Mouse (Mus musculus) CH12.LX (cell line): ENCODE results near the gene Sumo2.

Source experiments
- CTCF ChIP-seq, 2 experiments: IDR thresholded peaks in 1 of 2; conservative IDR thresholded peaks in 1 of 2; 2 replicates each; pipeline ENCODE4 v1.5.1; 2011 to 2012; ENCODE audit warnings: low read depth in 2 of 2, low read length in 2 of 2, improper control_type of control experiment in 1 of 2, inconsistent platforms in 1 of 2, mild to moderate bottlenecking in 1 of 2, moderate library complexity in 1 of 2
- EP300 ChIP-seq: IDR thresholded peaks from 2 replicates; pipeline ENCODE4 v1.6.1; 2011; ENCODE audit warnings: low read length, improper control_type of control experiment
- JUN ChIP-seq: IDR thresholded peaks from 2 replicates; pipeline ENCODE4 v1.6.1; 2011; ENCODE audit warnings: low read depth, mild to moderate bottlenecking, low read length, improper control_type of control experiment, moderate library complexity; ENCODE audit not compliant: insufficient read depth
- JUND ChIP-seq: conservative IDR thresholded peaks from 2 replicates; pipeline ENCODE4 v1.6.1; 2011; ENCODE audit warnings: low read depth, low read length, improper control_type of control experiment
- POLR2A ChIP-seq: IDR thresholded peaks from 2 replicates; pipeline ENCODE4 v1.6.1; 2011; ENCODE audit warnings: low read depth, mild to moderate bottlenecking, improper control_type of control experiment, low read length
- SMC3 ChIP-seq: IDR thresholded peaks from 2 replicates; pipeline ENCODE4 v1.6.1; 2011; ENCODE audit warnings: low read depth, low read length, improper control_type of control experiment
- ZMIZ1 ChIP-seq: IDR thresholded peaks from 2 replicates; pipeline ENCODE4 v1.6.1; 2012; ENCODE audit warnings: low read depth, mild to moderate bottlenecking, inconsistent platforms, low read length, improper control_type of control experiment

DNA sequence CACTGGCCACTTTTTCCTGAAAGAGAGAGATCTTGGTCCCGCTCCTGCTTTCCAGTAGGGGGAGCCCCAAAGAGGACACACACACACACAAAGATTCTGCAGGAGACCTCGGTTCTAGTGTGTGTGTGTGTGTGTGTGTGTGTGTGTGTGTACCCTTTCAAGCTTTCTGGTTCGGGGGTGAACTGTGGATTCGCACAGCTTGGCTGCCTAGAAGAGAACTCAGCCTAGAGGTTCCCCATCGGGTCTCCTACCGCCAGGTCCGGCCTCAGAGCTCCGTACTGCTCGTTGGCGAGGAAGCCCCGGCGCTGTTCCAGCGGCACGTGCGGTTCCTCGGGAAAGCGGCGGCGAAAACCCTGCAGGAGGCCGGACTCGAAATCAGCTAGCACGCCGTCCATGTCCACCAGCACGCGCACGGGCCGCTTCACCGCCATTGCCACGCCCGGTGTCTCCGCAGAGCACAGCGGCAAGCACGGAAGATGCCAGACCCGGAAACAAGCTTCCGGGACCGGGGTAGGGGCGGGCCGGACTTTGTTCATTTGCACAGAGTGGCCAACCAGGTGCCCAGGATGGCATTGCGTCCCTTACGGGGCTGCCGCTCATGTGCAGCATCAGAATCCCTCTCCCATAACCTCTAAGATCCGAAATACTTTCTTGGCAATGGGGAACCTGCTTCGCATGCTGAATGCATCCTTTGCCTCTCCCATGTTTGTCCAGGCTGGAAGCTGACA, 44.6 kb downstream of the Sumo2 start, which contains the start of gene Nt5c:
- TF ChIP-seq EP300 = no peak
- TF ChIP-seq CTCF (conservative IDR thresholded peaks at IDR 0.05 in 1 of 2, IDR thresholded peaks at IDR 0.05 in 1 of 2; ENCODE audit: low read depth in 2 of 2, low read length in 2 of 2) = peak; percentile 48 to 88; a peak in 3 of 4 replicates
- peak; percentile 93 for TF ChIP-seq POLR2A
- TF ChIP-seq JUND = no peak
- peak; percentile 95 for TF ChIP-seq ZMIZ1
- no peak for TF ChIP-seq JUN
- TF ChIP-seq SMC3 = peak; percentile 75
